Mouse (Mus musculus) liver, embryonic 14.5 days (tissue): ENCODE data around the gene Mtch2.

Experiments used
- CTCF ChIP-seq: IDR thresholded peaks from 2 replicates; pipeline ENCODE4 v1.5.1; 2016; ENCODE audit warnings: antibody characterized with exemption, low read depth, control low read depth
- EP300 ChIP-seq: IDR thresholded peaks from 2 replicates; pipeline ENCODE4 v1.6.1; 2016; ENCODE audit warnings: antibody characterized with exemption, low read depth

DNA sequence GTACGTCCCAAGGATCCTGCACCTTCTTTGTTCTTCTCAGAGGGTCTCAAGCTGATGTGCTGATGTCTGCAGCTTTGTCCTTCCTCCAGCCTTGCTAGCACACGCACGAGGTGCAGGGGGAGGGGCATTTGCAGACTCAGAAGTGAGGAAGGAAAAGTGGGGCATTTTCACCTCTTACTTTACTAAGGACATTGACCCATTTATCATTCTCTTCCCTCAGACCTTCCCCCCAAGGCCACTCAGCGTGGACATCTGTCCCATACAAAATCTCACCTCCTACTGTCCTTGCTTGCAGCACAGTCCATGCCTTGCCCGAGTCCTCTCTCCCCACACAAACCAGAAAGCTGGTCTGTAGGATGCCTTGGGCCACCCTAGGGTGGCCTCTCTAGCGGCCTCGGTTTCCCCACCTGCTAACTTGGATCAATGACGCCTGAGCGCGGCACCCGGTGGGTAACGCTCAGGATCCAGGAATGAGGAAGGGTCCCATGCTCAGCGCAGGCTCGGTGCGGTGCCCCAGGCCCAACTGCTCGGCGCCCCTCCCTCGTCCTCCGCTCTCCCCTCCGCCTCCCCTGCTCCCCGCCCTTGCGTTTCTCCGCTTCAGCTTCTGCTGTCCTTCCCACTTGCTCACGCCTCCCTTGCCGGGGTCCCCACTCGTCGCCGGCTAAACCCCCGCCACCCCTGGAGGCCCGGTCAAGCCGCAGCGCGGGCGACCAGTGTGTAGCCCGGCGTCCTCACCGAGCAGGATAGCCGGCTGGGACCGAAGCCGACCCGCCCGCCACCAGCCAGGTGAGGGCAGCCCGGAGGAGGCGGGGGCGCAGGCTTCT, 38.5 kb downstream of the Mtch2 start, which contains the start of gene C1qtnf4:
- TF ChIP-seq CTCF, result no peak
- no peak for TF ChIP-seq EP300
